Mouse (Mus musculus) bone marrow macrophage, adult 2 months (primary cell): Measurements from ENCODE around the gene Pdzd2. TPM values are rescaled to one million over a fixed set of nuclear protein-coding genes. Genes with fewer than 3 reads are reported as not detected.

Experiments used
- H3K27ac ChIP-seq: 2 replicates; pipeline ENCODE4 v1.5.1; 2012; ENCODE audit warnings: low read depth, low read length; ENCODE audit not compliant: insufficient read depth
- H3K4me1 ChIP-seq: 2 replicates; pipeline ENCODE4 v1.6.1; 2012; ENCODE audit warnings: low read length; ENCODE audit not compliant: control insufficient read depth, insufficient read depth
- H3K4me3 ChIP-seq: 2 replicates; pipeline ENCODE4 v1.5.1; 2012; ENCODE audit warnings: mild to moderate bottlenecking, low read length, moderate library complexity; ENCODE audit not compliant: insufficient read depth
- CTCF ChIP-seq: IDR thresholded peaks from 2 replicates; pipeline ENCODE4 v1.5.1; 2012; ENCODE audit warnings: low read depth, mild to moderate bottlenecking, low read length, moderate library complexity
- POLR2A ChIP-seq: IDR thresholded peaks from 2 replicates; pipeline ENCODE4 v1.6.1; 2012; ENCODE audit warnings: mild to moderate bottlenecking, low read depth, low read length, borderline replicate concordance
- polyA plus RNA-seq: library from polyadenylated mRNA; stranded (reverse); fragments of >200 nt; gene quantifications from 2 replicates; pipeline ENCODE4 v1.2.4, GENCODE M21; 2012; ENCODE audit not compliant: missing spikeins, insufficient read depth, insufficient read length

Gene Pdzd2
- polyA plus RNA-seq, 1 experiment: not detected

DNA sequence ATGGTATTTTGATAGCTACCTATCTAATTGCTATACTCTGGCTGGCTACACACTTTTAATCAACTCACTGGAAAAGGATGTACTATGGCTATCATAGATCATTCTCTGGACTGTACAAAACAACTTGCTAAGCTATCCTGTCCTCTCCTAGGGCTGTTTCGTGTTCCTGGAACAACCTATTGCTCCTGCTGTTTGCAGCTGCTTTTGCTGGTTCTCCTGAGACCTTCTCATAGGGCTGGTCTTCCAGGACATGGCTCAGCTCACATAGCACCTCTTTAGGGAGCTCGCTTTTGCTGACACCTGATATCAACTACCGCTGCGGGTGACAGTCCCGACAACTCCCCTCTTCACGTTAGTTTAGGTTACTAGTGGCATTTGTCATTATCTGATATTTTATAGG lies 288.9 kb downstream of the Pdzd2 start:
- no peak overlapping the region for H3K4me3 ChIP-seq
- H3K27ac ChIP-seq: no peak overlapping the region
- no peaks in the 10 kb centered on the region for H3K4me1 ChIP-seq
- no peak for TF ChIP-seq POLR2A
- no peak for TF ChIP-seq CTCF

DNA sequence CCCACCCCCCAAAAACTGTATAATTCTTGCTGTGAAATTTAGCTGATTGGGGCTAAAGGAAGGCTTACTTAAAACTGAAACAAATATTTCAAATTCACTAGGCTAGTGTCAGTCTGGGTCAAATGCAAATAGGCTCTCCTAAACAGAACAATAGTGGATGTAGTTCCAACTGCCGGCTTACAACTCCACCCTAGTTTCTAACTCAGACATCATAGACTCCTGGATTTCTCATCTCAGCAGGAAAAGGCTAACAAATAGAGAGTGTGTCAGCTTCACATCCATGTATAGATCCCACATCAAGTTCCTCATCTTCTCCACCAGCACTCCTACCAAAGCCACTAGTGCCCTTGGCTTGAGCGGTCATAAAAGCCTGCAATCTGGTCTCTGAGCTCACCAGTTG lies 290.4 kb downstream of the Pdzd2 start:
- no peak overlapping the region for H3K27ac ChIP-seq
- no peaks in the 10 kb centered on the region for H3K4me1 ChIP-seq
- H3K4me3 ChIP-seq: no peak overlapping the region
- no peak for TF ChIP-seq POLR2A
- no peak for TF ChIP-seq CTCF

DNA sequence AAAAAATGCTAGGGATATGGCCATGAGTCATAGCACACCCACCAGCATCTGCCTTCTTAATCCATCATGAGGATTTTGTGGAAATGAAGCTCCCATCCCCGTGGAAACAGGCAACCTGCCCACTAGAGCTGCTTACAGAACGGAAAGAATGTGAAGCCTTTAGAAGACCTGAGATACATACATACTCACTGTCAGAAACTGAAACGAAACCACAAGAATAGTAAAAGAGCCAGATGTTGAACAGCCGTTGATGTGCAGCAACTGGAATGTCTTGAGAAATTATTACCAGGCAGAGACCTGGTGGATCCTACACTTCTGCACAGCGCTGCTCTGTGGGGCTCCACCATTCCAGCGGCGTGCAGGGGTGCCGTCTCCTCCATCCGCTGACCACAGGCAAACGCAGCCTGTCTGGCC lies 292.7 kb downstream of the Pdzd2 start:
- no peak for TF ChIP-seq POLR2A
- TF ChIP-seq CTCF: no peak
- no peak overlapping the region for H3K4me3 ChIP-seq
- no peaks in the 10 kb centered on the region for H3K4me1 ChIP-seq
- H3K27ac ChIP-seq: no peak overlapping the region

DNA sequence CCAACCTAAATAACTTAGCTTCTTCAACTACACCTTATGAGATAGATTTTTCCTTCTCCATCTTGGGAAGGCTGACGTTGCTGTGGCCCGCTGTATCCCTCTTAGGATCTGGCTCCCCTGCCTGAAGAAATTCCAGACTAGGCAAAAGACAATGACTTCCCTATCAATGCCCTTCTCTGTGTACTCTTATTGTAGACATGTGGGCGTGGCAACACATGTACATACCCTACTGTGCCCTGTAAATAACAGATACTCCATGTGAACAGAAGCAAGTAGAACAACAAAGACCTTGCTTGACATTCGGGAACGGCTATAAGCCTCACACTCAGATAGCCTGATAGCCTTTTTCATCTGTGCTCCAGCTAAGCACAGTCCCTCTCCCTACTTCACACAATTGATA lies 295.2 kb downstream of the Pdzd2 start:
- H3K27ac ChIP-seq: no peak overlapping the region
- H3K4me3 ChIP-seq: no peak overlapping the region
- peaks cover 8% of the 10 kb centered on the region for H3K4me1 ChIP-seq

DNA sequence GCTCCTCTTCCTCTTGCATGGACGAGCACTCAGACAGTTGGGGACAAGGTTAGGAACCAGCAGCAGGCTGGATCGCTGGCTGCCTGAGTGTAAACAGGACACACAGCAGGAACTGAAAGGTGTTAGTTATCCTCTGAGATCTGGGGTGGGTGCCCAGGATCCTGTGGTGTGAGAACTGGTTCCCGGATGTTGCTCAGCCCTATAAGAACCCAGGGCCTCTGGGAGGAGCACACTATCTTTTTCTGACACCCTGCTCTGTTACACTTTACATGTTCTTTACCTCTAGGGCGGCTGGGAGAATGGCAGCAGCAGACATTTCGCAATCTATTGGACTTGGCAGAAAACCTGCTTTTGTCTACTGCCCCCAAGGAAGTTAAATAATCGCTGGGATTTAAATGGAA lies 300.4 kb downstream of the Pdzd2 start:
- H3K4me3 ChIP-seq: no peak overlapping the region
- peaks cover 45% of the 10 kb centered on the region for H3K4me1 ChIP-seq
- TF ChIP-seq CTCF (no peak), POLR2A (no peak)
- peak overlapping the region; percentile 13; the same call in 1 of the 2 replicates for H3K27ac ChIP-seq

More for the DNA sequence above, 295.2 kb downstream of the Pdzd2 start:
- TF ChIP-seq POLR2A (no peak), CTCF (no peak)

DNA sequence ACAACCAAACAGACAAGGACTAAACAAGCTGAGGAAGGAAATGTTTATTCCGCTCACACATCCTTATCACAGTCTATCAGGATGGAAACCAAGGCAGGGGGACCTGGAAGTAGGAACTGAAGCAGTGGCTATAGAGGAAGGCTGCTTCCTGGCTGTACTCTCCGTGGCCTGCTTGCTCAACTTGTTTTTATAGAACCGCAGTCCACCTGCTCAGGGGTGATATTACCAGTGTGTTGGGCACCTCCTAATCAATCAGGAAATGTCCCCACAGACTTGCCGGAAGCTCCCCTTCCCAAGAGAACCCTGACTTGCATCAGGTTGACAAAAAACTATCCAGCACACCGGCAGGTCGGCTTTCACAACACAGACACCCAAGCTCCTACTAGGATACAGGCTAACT lies 301.0 kb downstream of the Pdzd2 start:
- H3K27ac ChIP-seq: no peak overlapping the region
- peaks cover 51% of the 10 kb centered on the region for H3K4me1 ChIP-seq
- H3K4me3 ChIP-seq: no peak overlapping the region
- TF ChIP-seq CTCF: no peak
- no peak for TF ChIP-seq POLR2A

DNA sequence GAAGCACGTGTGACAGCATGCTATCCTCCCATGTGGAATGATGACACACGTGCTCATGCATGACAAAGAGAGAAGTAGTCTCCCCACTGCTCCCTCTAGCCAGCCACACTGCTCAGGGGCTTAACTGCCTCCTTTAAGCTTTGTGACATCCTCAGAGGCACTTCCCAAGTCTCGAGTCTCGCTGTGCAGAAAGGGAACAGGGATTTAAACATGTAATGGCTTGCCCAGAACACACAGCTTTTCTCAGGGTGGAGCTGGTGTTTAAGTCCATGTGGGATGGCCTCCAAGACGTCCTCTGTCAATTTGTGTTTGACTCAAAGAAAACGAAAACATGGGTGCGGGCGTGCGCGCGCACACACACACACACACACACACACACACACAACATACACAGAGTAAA lies 301.6 kb downstream of the Pdzd2 start:
- Histone ChIP-seq H3K27ac (no peak overlapping the region), H3K4me1 (peaks cover 53% of the 10 kb centered on the region), H3K4me3 (no peak overlapping the region)
- TF ChIP-seq POLR2A (no peak), CTCF (no peak)

DNA sequence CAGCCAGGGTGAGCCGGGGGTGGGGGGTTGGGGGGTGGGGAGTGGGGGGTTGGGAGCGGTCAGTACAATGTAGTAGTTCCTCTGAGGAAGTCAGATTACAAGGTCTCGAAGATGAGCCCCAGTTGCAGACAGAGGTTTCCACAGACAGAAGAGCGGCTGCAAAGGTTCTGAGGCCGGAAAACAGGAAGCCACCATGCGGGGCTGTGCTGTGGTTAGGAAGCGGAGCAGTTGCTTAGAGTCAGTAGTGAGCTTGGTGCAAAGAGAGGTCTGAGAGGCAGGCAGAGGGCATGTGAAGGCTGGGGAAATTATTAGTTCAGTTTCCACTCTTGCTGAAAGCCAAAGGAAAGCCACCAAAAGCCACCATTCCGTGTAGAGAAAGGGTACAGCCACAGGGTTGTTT lies 303.8 kb downstream of the Pdzd2 start:
- H3K4me3 ChIP-seq: no peak overlapping the region
- H3K27ac ChIP-seq: peak overlapping the region; percentile 9; the same call in 1 of the 2 replicates
- no peak for TF ChIP-seq POLR2A
- no peak for TF ChIP-seq CTCF
- H3K4me1 ChIP-seq: peaks cover 70% of the 10 kb centered on the region

DNA sequence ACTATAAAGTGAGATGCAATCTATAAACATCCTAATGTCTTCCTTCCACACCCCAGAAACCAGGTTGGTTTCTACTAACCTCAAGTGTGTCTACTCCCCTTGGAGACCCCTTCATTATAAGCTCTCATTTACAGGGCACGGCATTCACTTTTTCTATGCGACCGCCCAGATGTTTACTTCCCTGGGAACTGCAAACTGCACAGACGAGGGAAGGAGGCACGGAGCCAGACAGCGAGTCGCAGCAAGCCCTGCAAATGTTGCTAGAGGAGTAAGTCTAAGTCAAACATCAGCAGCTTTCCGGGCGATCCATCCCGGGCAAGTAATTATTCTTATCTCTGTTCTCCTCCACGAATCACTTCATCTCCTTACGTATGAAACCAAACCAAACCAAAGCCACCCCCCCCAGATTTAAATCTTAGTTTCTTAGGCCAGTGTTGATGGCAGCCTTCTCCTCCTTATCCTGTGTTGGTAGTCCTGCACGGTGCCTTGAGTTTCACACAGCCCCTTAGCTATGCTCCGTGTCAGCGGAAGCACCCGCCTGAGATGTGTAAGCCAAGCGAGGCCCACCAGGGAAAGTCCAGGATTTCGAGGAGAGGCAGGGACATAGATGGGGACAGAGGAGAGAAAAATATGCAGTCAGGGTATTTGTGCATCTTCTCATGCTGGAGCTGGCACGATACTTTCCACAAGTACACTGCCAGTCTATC lies 305.7 kb downstream of the Pdzd2 start:
- Histone ChIP-seq H3K4me3 (no peak overlapping the region), H3K27ac (no peak overlapping the region), H3K4me1 (peaks cover 64% of the 10 kb centered on the region)
- TF ChIP-seq POLR2A (no peak), CTCF (no peak)

DNA sequence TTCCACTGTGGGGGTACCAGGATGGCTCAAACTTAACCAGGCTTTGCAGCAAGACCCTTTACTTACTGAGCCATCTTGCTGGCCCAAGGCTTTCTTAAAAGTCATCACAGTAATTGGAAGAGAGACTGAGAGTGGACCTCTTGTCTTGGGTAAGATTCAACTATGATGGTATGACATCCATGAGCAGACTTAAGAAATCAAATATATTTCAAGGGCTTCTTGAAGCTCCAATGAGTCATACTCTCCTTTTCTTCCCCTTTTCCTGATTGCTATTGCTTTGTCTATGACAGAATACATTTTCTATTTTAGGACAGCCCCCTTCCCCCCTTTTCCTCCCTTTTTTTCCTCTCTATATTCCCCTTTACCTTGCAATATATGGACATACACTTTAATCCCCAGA lies 306.8 kb downstream of the Pdzd2 start:
- peaks cover 60% of the 10 kb centered on the region for H3K4me1 ChIP-seq
- no peak for TF ChIP-seq POLR2A
- no peak for TF ChIP-seq CTCF
- H3K4me3 ChIP-seq: no peak overlapping the region
- peak overlapping the region; percentile 57 for H3K27ac ChIP-seq
